26 mouse cellular contexts compared by ENCODE assay signal in the genomic region with DNA sequence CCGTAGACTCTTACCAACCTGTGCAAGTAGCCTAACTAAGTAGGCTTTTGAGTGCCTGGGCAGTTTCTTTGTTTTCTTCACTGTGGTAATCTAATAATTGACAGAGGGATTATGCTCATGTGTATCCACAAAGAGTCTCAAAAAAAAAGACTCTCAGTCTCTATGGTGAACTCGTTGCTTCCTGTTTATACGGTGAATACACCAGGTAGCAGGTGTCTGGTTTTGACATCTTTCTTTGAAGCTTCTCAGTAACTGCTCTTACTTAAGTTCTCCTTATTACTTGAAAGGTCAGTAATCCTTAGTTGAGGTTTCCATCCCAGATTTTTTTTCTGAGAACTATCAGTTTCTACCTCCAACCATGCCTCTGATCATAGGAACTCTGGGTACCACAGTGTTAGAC.
"Had no signal": no experiment of that assay in that cellular context is flagged by ENCODE, and none has a peak within 500 bp of the region (broad histone marks: within the 10 kb centered on the region; RNA-seq: fewer than 3 reads in every experiment).

No protein-coding gene starts in this region.

- H3K9me3 ChIP-seq: heart, embryonic 10.5 days; hindbrain, embryonic 10.5 days; hindbrain, embryonic 12.5 days; intestine, embryonic 15.5 days; kidney, embryonic 15.5 days; limb, embryonic 13.5 days; limb, embryonic 15.5 days; liver, embryonic 12.5 days had no signal

- H3K9ac ChIP-seq: heart, embryonic 12.5 days; hindbrain, embryonic 12.5 days; hindbrain, embryonic 14.5 days; intestine, embryonic 15.5 days; kidney, embryonic 15.5 days; limb, embryonic 13.5 days; limb, embryonic 15.5 days; liver, embryonic 12.5 days; liver, embryonic 14.5 days had no signal

- H3K4me2 ChIP-seq: heart, embryonic 12.5 days; hindbrain, embryonic 12.5 days; hindbrain, embryonic 14.5 days; intestine, embryonic 15.5 days; kidney, embryonic 15.5 days; limb, embryonic 13.5 days; limb, embryonic 15.5 days; liver, embryonic 12.5 days had no signal

- H3K27me3 ChIP-seq: heart, embryonic 12.5 days; hindbrain, embryonic 12.5 days; intestine, embryonic 15.5 days; kidney, embryonic 15.5 days; limb, embryonic 13.5 days; limb, embryonic 15.5 days; liver, embryonic 12.5 days had no signal

- ATAC-seq: hindbrain, embryonic 16.5 days; intestine, embryonic 15.5 days; intestine, postnatal 0 days; liver, embryonic 12.5 days had no signal

- H3K4me3 ChIP-seq: gastrocnemius, adult 2 months; heart, embryonic 10.5 days; heart, embryonic 12.5 days; hindbrain, embryonic 10.5 days; hindbrain, embryonic 12.5 days; intestine, embryonic 15.5 days; kidney, embryonic 15.5 days; limb, embryonic 13.5 days; limb, embryonic 15.5 days; liver, embryonic 12.5 days had no signal

- H3K27ac ChIP-seq: gastrocnemius, adult 2 months; heart, embryonic 10.5 days; hindbrain, embryonic 10.5 days; hindbrain, embryonic 12.5 days; hindbrain, embryonic 14.5 days; intestine, embryonic 15.5 days; kidney, embryonic 15.5 days; kidney, postnatal 0 days; limb, embryonic 13.5 days; limb, embryonic 15.5 days; liver, embryonic 12.5 days; liver, embryonic 14.5 days had no signal

- H3K4me1 ChIP-seq: heart, embryonic 10.5 days; hindbrain, embryonic 10.5 days; hindbrain, embryonic 12.5 days; kidney, embryonic 15.5 days; limb, embryonic 13.5 days; limb, embryonic 15.5 days had no signal

- DNase-seq: gastrocnemius, adult 2 months; gastrocnemius, postnatal 10 days; gastrocnemius, postnatal 25 days; heart, adult 18-20 months; heart, postnatal 10 days; heart, postnatal 4 days; kidney, adult 2 months; kidney, adult 9 months; kidney, postnatal 14 days; kidney, postnatal 36 days; layer of hippocampus, adult 9-11 months; layer of hippocampus, postnatal 36 days had no signal

- H3K36me3 ChIP-seq: heart, embryonic 10.5 days; heart, embryonic 12.5 days; hindbrain, embryonic 10.5 days; hindbrain, embryonic 12.5 days; intestine, embryonic 15.5 days; kidney, embryonic 15.5 days; limb, embryonic 13.5 days; limb, embryonic 15.5 days; liver, embryonic 12.5 days had no signal
